Mouse (Mus musculus): ENCODE data around the gene Ptgfr. TPM values are rescaled to one million over a fixed set of nuclear protein-coding genes. Genes with fewer than 3 reads are reported as not detected.

The Ptgfr gene
- polyA plus RNA-seq, 1 experiment from 2014 or later = 2.0 TPM

DNA sequence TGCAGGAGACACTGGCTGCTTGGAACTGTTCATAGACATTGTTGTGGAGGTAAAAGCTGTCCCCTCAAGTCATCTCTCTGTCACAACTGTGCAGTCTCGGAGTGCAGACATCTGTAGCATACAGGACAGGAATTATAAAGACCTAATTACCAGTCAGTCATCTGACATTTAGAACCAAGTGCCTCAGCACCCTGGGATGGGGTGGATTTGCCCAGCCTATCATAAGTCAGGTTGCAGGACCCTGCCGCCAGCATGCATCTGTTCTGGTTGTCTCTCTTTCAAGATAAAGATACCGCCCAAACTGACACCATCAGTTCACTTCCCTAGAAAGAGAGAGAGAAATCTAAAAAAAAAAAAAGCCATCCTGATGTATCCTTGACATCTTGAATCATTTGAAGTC lies 1.6 kb downstream of the Ptgfr start:
- no peaks in the 10 kb centered on the region; the same call in 1 of the 2 replicates for H3K4me1 ChIP-seq (replicated peaks; ENCODE audit: control insufficient read depth, insufficient read depth)
- no peak overlapping the region for H3K4me2 ChIP-seq (replicated peaks; ENCODE audit: low read depth)
- no peak overlapping the region for H3K27ac ChIP-seq (replicated peaks)
- no peak overlapping the region for H3K9ac ChIP-seq (ENCODE audit: low read length)
- no peak for ATAC-seq (ENCODE audit: low FRiP score, low TSS enrichment)
- no peak overlapping the region for H3K4me3 ChIP-seq (ENCODE audit: low read depth, low read length)
- DNase-seq (ENCODE audit: low spot score) = no peak
- H3K9me3 ChIP-seq (ENCODE audit: control insufficient read depth, low read length) = no peaks in the 10 kb centered on the region
- H3K27me3 ChIP-seq (ENCODE audit: control insufficient read depth, insufficient read depth, low read length) = no peaks in the 10 kb centered on the region
- TF ChIP-seq CTCF (IDR thresholded peaks at IDR 0.05; ENCODE audit: low read depth) = no peak
- TF ChIP-seq EP300 (optimal IDR thresholded peaks at IDR 0.05) = no peak
- no peaks in the 10 kb centered on the region for H3K36me3 ChIP-seq (ENCODE audit: control insufficient read depth, insufficient read depth, low read length)
- 74% methylated on average over 3 of the region's 3 CpGs for WGBS

DNA sequence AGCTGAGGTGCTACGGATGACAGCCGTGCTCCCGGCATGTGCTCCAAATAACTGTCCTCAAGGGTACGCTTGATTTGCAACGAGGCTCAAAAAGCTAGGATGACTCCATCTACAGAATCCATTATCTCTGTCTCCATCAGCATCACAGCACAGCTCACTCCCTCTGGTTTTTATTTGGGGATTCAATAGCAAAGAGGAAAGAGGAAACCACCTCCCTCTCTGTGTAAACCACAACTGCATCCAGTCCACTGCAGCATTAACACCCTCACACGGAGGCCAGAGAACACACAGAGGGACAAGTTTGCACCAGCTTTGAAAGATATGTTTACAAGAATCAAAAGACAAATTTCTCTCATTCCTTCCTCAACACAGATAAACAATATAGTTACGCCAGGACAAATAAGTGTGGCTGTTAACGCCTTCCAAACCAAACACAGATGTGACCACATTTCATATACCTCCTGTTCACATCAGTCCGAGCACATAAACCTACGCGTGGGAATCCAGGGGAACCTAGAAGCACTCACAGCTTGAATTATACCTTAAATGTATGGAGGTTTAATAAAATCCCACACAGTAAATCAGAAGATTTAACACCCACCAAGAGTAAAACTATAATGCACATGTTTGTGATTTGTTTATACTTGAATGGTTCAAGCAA lies 9.3 kb downstream of the Ptgfr start:
- Histone ChIP-seq H3K4me2 (replicated peaks; ENCODE audit: low read depth) (no peak overlapping the region), H3K4me3 (ENCODE audit: low read depth, low read length) (no peak overlapping the region), H3K27me3 (ENCODE audit: control insufficient read depth, insufficient read depth, low read length) (no peaks in the 10 kb centered on the region), H3K4me1 (replicated peaks; ENCODE audit: control insufficient read depth, insufficient read depth) (no peaks in the 10 kb centered on the region), H3K27ac (replicated peaks) (no peak overlapping the region), H3K9me3 (ENCODE audit: control insufficient read depth, low read length) (no peaks in the 10 kb centered on the region), H3K9ac (ENCODE audit: low read length) (no peak overlapping the region), H3K36me3 (ENCODE audit: control insufficient read depth, insufficient read depth, low read length) (no peaks in the 10 kb centered on the region)
- TF ChIP-seq CTCF (IDR thresholded peaks at IDR 0.05; ENCODE audit: low read depth) (no peak), EP300 (optimal IDR thresholded peaks at IDR 0.05) (no peak)
- 62% methylated on average over 11 of the region's 11 CpGs for WGBS
- no peak for DNase-seq (ENCODE audit: low spot score)
- ATAC-seq (ENCODE audit: low FRiP score, low TSS enrichment) = no peak

DNA sequence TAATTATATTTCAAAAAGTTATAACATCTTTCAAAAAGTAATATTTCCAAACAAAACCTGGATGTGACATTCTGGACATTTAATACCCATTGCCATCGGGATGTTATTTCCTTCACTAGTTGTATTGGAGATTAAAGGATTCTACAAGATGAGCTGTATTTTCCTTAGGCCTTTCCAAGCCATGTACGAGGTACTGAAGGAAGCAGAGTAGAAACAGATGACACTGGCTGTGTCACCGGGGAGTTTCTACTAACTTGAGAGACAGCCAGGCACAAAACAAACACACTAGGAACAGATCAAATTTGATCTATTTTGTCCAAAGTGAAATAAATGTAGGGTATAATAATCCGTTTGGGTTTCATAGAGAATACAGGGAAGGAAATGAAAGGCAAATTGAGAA lies 17.6 kb downstream of the Ptgfr start:
- H3K4me1 ChIP-seq (replicated peaks; ENCODE audit: control insufficient read depth, insufficient read depth) = no peaks in the 10 kb centered on the region
- H3K9me3 ChIP-seq (ENCODE audit: control insufficient read depth, low read length) = no peaks in the 10 kb centered on the region
- H3K9ac ChIP-seq (ENCODE audit: low read length) = no peak overlapping the region
- no peak for TF ChIP-seq EP300 (optimal IDR thresholded peaks at IDR 0.05)
- H3K27me3 ChIP-seq (ENCODE audit: control insufficient read depth, insufficient read depth, low read length) = no peaks in the 10 kb centered on the region
- no peaks in the 10 kb centered on the region for H3K36me3 ChIP-seq (ENCODE audit: control insufficient read depth, insufficient read depth, low read length)
- no peak overlapping the region for H3K4me2 ChIP-seq (replicated peaks; ENCODE audit: low read depth)
- H3K27ac ChIP-seq (replicated peaks) = no peak overlapping the region
- no peak for DNase-seq (ENCODE audit: low spot score)
- no peak for ATAC-seq (ENCODE audit: low FRiP score, low TSS enrichment)
- WGBS = 65% methylated on average over 4 of the region's 4 CpGs
- no peak overlapping the region for H3K4me3 ChIP-seq (ENCODE audit: low read depth, low read length)

DNA sequence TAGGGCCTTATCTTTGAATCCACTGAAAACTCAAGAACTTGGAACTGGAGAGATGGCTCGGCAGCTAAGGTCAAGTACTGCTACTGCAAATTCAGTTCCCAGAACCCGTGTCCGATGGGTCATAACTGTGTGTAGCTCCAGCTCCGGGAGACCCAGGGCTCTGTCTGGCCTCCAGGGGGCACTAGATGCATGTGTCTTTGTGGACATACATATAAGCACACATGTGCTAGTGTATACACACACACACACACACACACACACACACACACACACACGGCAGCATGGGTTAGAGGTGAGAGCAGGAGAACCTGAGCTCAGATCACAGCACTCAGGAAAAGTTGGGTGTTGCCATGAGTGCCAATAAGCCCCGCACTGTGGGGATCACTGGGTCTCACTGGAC lies 19.2 kb downstream of the Ptgfr start:
- Histone ChIP-seq H3K9ac (ENCODE audit: low read length) (no peak overlapping the region), H3K9me3 (ENCODE audit: control insufficient read depth, low read length) (no peaks in the 10 kb centered on the region), H3K4me2 (replicated peaks; ENCODE audit: low read depth) (no peak overlapping the region), H3K4me3 (ENCODE audit: low read depth, low read length) (no peak overlapping the region), H3K36me3 (ENCODE audit: control insufficient read depth, insufficient read depth, low read length) (no peaks in the 10 kb centered on the region), H3K4me1 (replicated peaks; ENCODE audit: control insufficient read depth, insufficient read depth) (no peaks in the 10 kb centered on the region), H3K27me3 (ENCODE audit: control insufficient read depth, insufficient read depth, low read length) (no peaks in the 10 kb centered on the region), H3K27ac (replicated peaks) (no peak overlapping the region)
- WGBS = 83% methylated on average over 6 of the region's 6 CpGs
- DNase-seq (ENCODE audit: low spot score) (peak; percentile 42), ATAC-seq (ENCODE audit: low FRiP score, low TSS enrichment) (peak; percentile 40; the same call in 1 of the 2 replicates)
- TF ChIP-seq EP300 (optimal IDR thresholded peaks at IDR 0.05) = no peak
- peak; percentile 57 for TF ChIP-seq CTCF (IDR thresholded peaks at IDR 0.05; ENCODE audit: low read depth)

DNA sequence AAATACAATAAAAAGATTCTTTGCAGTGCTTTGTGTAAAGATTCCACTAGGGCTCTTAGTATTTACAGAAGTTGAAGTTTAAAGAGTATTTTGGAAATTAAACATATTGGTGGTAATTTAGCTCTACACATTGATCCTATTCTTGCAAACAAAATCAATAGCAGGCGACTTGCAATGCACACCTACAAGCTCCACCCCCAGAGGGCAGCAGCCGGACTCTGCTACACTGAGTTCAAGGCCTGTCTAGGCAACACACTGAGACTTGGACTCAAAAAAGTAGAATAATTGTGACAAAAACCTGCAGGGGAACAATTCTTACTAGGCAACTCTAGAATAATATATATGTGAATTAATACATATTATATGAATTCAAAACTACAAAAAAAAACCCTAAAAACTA lies 28.8 kb downstream of the Ptgfr start:
- Histone ChIP-seq H3K4me1 (replicated peaks; ENCODE audit: control insufficient read depth, insufficient read depth) (no peaks in the 10 kb centered on the region), H3K36me3 (ENCODE audit: control insufficient read depth, insufficient read depth, low read length) (no peaks in the 10 kb centered on the region), H3K9me3 (ENCODE audit: control insufficient read depth, low read length) (no peaks in the 10 kb centered on the region), H3K4me2 (replicated peaks; ENCODE audit: low read depth) (no peak overlapping the region), H3K27me3 (ENCODE audit: control insufficient read depth, insufficient read depth, low read length) (no peaks in the 10 kb centered on the region), H3K27ac (replicated peaks) (no peak overlapping the region), H3K4me3 (ENCODE audit: low read depth, low read length) (no peak overlapping the region), H3K9ac (ENCODE audit: low read length) (no peak overlapping the region)
- ATAC-seq (ENCODE audit: low FRiP score, low TSS enrichment) = no peak
- TF ChIP-seq EP300 (optimal IDR thresholded peaks at IDR 0.05) (no peak), CTCF (IDR thresholded peaks at IDR 0.05; ENCODE audit: low read depth) (peak; percentile 11; the same call in 1 of the 2 replicates)
- DNase-seq (ENCODE audit: low spot score) = no peak
- 61% methylated on average over 2 of the region's 2 CpGs for WGBS

DNA sequence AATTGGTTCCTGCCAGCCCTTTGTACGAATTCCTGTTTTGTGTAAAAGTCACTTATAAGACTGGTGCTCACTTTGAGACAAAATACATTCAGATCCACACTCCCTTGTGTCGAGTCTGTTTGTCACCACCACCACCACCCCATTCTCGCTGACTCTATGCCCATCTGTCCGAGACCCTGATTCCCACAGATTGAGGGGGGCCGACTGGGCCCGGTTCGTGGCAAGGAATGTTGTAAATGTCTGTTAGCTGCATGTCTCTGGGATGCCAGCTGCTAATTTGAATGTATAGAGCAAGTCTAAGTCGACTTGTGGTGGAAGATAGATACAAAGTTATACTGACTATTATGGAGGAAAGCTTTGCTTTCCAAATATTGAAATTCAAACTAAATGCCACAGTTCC lies 48.8 kb downstream of the Ptgfr start:
- H3K4me1 ChIP-seq (replicated peaks; ENCODE audit: control insufficient read depth, insufficient read depth) = no peaks in the 10 kb centered on the region
- TF ChIP-seq EP300 (optimal IDR thresholded peaks at IDR 0.05) (no peak), CTCF (IDR thresholded peaks at IDR 0.05; ENCODE audit: low read depth) (no peak)

More for the DNA sequence above, 48.8 kb downstream of the Ptgfr start:
- Histone ChIP-seq H3K27ac (replicated peaks) (no peak overlapping the region), H3K4me2 (replicated peaks; ENCODE audit: low read depth) (no peak overlapping the region), H3K4me3 (ENCODE audit: low read depth, low read length) (no peak overlapping the region), H3K9me3 (ENCODE audit: control insufficient read depth, low read length) (no peaks in the 10 kb centered on the region), H3K36me3 (ENCODE audit: control insufficient read depth, insufficient read depth, low read length) (no peaks in the 10 kb centered on the region), H3K9ac (ENCODE audit: low read length) (no peak overlapping the region), H3K27me3 (ENCODE audit: control insufficient read depth, insufficient read depth, low read length) (no peaks in the 10 kb centered on the region)
- no peak for ATAC-seq (ENCODE audit: low FRiP score, low TSS enrichment)
- WGBS = 79% methylated on average over 8 of the region's 8 CpGs
- DNase-seq (ENCODE audit: low spot score) = no peak

Data from stomach, postnatal 0 days (tissue).